Mouse (Mus musculus) brain, embryonic 14.5 days (tissue): ENCODE data around the gene Acbd3.

Source experiments
- CTCF ChIP-seq: fragments of 200-500 bp; IDR thresholded peaks from 2 replicates; pipeline ENCODE4 v1.5.1; 2012; ENCODE audit warnings: inconsistent platforms, mild to moderate bottlenecking, moderate library complexity, borderline replicate concordance; ENCODE audit not compliant: insufficient read depth, insufficient read length; ENCODE audit errors: extremely low read depth
- POLR2A ChIP-seq: fragments of 200-500 bp; IDR thresholded peaks from 2 replicates; pipeline ENCODE4 v1.6.1; 2012; ENCODE audit warnings: mild to moderate bottlenecking, inconsistent platforms, borderline replicate concordance; ENCODE audit not compliant: poor library complexity, insufficient read depth, insufficient read length, severe bottlenecking; ENCODE audit errors: extremely low read depth

DNA sequence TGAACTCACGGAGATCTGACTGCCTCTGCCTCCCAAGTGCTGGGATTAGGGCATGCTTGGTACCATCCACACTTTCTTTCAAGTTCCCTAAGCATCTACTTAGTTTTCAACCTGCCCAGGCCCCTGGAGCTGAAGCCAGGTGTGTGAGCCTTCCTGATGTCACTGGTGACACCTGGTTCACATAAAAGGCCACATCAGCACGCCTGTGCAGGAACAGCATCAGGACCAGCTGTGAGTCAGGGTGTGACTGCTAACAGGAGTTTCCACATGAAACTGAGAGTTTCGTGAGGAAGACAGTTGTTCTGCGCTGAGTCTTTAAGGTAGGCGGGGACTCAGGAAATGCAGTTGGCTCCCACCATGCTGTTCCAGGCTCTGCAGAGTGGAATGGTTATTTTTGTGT is 39.5 kb downstream of the Acbd3 start:
- TF ChIP-seq CTCF (no peak), POLR2A (no peak)
